Mouse (Mus musculus): ENCODE data around the gene Gm10037. TPM values are rescaled to one million over a fixed set of nuclear protein-coding genes. Genes with fewer than 3 reads are reported as not detected.
"Not testable (repeated sequence)": the region's sequence is repeated elsewhere in the genome, so short reads cannot be mapped to it uniquely, and the experiment has no call there.

Gm10037 gene
- polyA plus RNA-seq, 1 experiment, result not detected

DNA sequence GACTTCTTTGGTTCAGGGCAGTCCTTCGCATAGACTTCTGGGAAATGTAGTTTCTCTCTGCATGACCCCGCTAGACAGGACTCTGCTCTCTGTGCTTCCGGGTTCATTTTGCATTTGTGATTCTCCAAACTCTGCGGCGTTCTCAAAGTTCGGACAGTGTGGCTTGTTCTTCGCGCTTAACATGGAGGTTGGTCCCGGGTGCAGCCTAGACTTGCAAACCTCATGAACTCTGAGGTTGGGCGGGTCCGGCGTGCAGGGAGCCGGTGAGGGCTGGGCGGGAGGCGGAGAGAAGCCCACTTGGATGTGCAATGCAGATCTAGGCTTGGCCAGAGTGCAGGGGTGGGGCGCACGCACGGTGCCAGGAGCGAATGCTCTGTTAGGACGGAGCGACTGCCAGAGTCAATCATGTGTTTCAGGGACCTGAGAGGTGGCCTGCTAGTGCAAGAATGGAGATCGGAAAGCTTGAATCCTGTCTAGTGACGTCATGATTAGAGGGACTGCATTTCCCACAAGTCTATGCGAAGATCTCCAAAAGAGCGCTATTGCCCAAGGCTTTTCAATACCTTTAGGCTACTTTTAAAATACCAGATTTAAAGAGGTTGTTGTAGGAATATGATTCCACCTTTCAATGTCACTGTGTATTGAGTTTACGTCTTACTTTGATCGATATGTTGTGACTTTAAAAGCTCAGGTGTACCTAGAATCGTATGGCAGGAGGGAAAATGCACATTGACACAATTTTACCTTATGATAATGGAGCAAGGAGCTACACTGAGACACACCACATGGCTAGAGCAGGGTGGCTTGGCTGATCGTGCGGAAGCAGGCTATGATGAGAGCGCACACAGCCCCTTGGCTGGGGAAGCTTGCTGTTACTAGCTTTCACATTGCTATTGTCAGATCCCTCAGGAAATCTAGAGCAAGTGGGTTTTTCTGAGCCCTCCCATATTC, 16.9 kb upstream of the Gm10037 start, which contains the start of gene Zfp273:
Gene Zfp273, plus strand, starts transcription at position 31 of the 951 bp plus-strand sequence.
- Histone ChIP-seq H3K36me3 (ENCODE audit: control insufficient read depth, insufficient read depth, low read length) (peaks cover 4% of the 10 kb centered on the region), H3K27me3 (ENCODE audit: control insufficient read depth, insufficient read depth, low read length) (no peaks in the 10 kb centered on the region), H3K4me1 (ENCODE audit: control insufficient read depth, insufficient read depth, insufficient read length, low read length) (peaks cover 2% of the 10 kb centered on the region; the same call in 1 of the 2 replicates), H3K27ac (ENCODE audit: insufficient read depth, low read depth, low read length) (peak within 1 kb of the TSS; percentile 96), H3K4me3 (ENCODE audit: low read depth, low read length) (peak within 1 kb of the TSS; percentile 86)
- 2% methylated on average over 31 of the region's 31 CpGs for WGBS
- TF ChIP-seq CTCF (IDR thresholded peaks at IDR 0.05; ENCODE audit: extremely low read depth, insufficient read length, insufficient replicate concordance, low read depth, low read length) (no peak), POLR2A (IDR thresholded peaks at IDR 0.05; ENCODE audit: low read depth, low read length) (no peak)

DNA sequence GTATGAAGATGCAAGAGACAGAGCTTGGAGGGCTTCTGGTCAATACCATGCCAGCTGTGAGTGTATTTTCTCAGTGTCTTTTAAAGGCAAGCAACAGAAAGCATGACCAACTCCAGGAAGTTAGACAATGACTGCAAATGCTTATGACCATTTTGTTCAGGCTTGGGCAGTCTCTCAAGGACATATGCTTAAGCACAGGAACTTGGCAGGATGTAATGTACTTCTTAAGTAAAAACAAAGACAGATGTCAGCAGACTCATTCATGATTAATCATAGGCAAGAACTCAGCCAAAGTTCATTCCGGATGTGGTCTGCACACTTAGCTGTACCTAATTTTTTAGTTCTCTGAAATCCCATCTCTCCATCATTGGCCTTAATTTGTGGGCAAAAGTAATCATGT, 12.3 kb upstream of the Gm10037 start:
- 69% methylated on average over 1 of the region's 1 CpGs for WGBS
- Histone ChIP-seq H3K4me1 (ENCODE audit: control insufficient read depth, insufficient read depth, insufficient read length, low read length) (peaks cover 2% of the 10 kb centered on the region; the same call in 1 of the 2 replicates), H3K27me3 (ENCODE audit: control insufficient read depth, insufficient read depth, low read length) (no peaks in the 10 kb centered on the region), H3K4me3 (ENCODE audit: low read depth, low read length) (no peak overlapping the region), H3K36me3 (ENCODE audit: control insufficient read depth, insufficient read depth, low read length) (peaks cover 14% of the 10 kb centered on the region), H3K27ac (ENCODE audit: insufficient read depth, low read depth, low read length) (no peak overlapping the region)
- TF ChIP-seq POLR2A (IDR thresholded peaks at IDR 0.05; ENCODE audit: low read depth, low read length) (no peak), CTCF (IDR thresholded peaks at IDR 0.05; ENCODE audit: extremely low read depth, insufficient read length, insufficient replicate concordance, low read depth, low read length) (no peak)

GRCm38 (mm10) chr13:67833137-67833536, 2.2 kb downstream of the Gm10037 start:
- not testable (repeated sequence) for H3K4me3 ChIP-seq (ENCODE audit: low read depth, low read length); H3K27ac ChIP-seq (ENCODE audit: insufficient read depth, low read depth, low read length); H3K27me3 ChIP-seq (ENCODE audit: control insufficient read depth, insufficient read depth, low read length)

DNA sequence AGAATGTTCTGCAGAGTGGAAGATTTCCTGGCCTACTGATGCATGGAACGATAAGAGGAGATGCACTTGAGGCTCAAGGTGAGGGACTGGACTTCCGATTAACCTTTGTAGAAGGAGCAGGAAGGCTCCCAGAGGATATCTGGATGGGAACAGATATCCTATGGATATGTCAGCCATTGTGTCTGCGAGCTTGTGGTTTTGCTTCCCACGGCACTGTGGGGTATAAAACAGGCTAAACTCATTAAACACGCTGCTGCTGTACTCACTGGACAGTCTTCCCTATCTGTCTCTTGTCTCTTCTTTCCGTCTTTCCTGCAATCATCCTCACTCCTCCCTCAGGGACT, 12.8 kb downstream of the Gm10037 start:
- Histone ChIP-seq H3K27me3 (ENCODE audit: control insufficient read depth, insufficient read depth, low read length) (no peaks in the 10 kb centered on the region), H3K27ac (ENCODE audit: insufficient read depth, low read depth, low read length) (no peak overlapping the region), H3K36me3 (ENCODE audit: control insufficient read depth, insufficient read depth, low read length) (no peaks in the 10 kb centered on the region), H3K4me3 (ENCODE audit: low read depth, low read length) (peak overlapping the region; percentile 2; the same call in 1 of the 2 replicates), H3K4me1 (ENCODE audit: control insufficient read depth, insufficient read depth, insufficient read length, low read length) (no peaks in the 10 kb centered on the region)
- TF ChIP-seq CTCF (IDR thresholded peaks at IDR 0.05; ENCODE audit: extremely low read depth, insufficient read length, insufficient replicate concordance, low read depth, low read length) (no peak), POLR2A (IDR thresholded peaks at IDR 0.05; ENCODE audit: low read depth, low read length) (no peak)
- 41% methylated on average over 6 of the region's 6 CpGs for WGBS

More at GRCm38 (mm10) chr13:67833137-67833536, 2.2 kb downstream of the Gm10037 start:
- H3K4me1 ChIP-seq (ENCODE audit: control insufficient read depth, insufficient read depth, insufficient read length, low read length); H3K36me3 ChIP-seq (ENCODE audit: control insufficient read depth, insufficient read depth, low read length): not testable (repeated sequence)

- 2% methylated on average over 14 of the region's 19 CpGs for WGBS
- Histone ChIP-seq H3K4me3 (ENCODE audit: low read depth, low read length) (peak overlapping the region; percentile 52), H3K27me3 (ENCODE audit: control insufficient read depth, insufficient read depth, low read length) (no peaks in the 10 kb centered on the region), H3K27ac (ENCODE audit: insufficient read depth, low read depth, low read length) (no peak overlapping the region), H3K36me3 (ENCODE audit: control insufficient read depth, insufficient read depth, low read length) (no peaks in the 10 kb centered on the region), H3K4me1 (ENCODE audit: control insufficient read depth, insufficient read depth, insufficient read length, low read length) (no peaks in the 10 kb centered on the region)
- no peak for TF ChIP-seq CTCF (IDR thresholded peaks at IDR 0.05; ENCODE audit: extremely low read depth, insufficient read length, insufficient replicate concordance, low read depth, low read length)
- no peak for TF ChIP-seq POLR2A (IDR thresholded peaks at IDR 0.05; ENCODE audit: low read depth, low read length)
These were observed 13.4 kb downstream of the Gm10037 start for GRCm38 (mm10) chr13:67844119-67844852.

- Histone ChIP-seq H3K4me1 (ENCODE audit: control insufficient read depth, insufficient read depth, insufficient read length, low read length) (no peaks in the 10 kb centered on the region), H3K4me3 (ENCODE audit: low read depth, low read length) (peak overlapping the region; percentile 52; the same call in 1 of the 2 replicates), H3K36me3 (ENCODE audit: control insufficient read depth, insufficient read depth, low read length) (no peaks in the 10 kb centered on the region), H3K27me3 (ENCODE audit: control insufficient read depth, insufficient read depth, low read length) (no peaks in the 10 kb centered on the region), H3K27ac (ENCODE audit: insufficient read depth, low read depth, low read length) (no peak overlapping the region)
- WGBS, result 34% methylated on average over 8 of the region's 8 CpGs
- TF ChIP-seq POLR2A (IDR thresholded peaks at IDR 0.05; ENCODE audit: low read depth, low read length) (no peak), CTCF (IDR thresholded peaks at IDR 0.05; ENCODE audit: extremely low read depth, insufficient read length, insufficient replicate concordance, low read depth, low read length) (no peak)
These were observed 13.9 kb downstream of the Gm10037 start for GRCm38 (mm10) chr13:67844853-67845194.

DNA sequence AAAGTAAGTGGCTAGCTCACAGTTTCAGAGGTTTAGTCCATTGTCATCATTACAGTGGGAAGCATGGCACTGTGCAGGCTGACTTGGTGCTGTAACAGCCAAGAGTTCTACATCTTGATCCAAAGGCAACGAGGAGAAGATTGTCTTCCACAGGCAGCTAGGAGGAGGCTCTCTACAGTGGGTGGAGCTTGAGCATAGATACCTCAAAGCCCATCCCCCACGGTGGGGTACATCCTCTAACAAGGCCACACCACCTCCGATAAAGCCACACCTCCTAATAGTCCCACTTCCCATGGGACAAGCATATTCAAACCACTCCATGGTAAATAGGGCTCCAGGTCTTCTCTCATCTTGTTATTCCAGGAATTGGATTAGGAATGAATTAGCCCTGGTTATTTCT, 19.5 kb downstream of the Gm10037 start:
- WGBS, result 66% methylated on average over 3 of the region's 3 CpGs
- Histone ChIP-seq H3K4me3 (ENCODE audit: low read depth, low read length) (no peak overlapping the region), H3K4me1 (ENCODE audit: control insufficient read depth, insufficient read depth, insufficient read length, low read length) (no peaks in the 10 kb centered on the region)

More for the DNA sequence above, 19.5 kb downstream of the Gm10037 start:
- Histone ChIP-seq H3K36me3 (ENCODE audit: control insufficient read depth, insufficient read depth, low read length) (no peaks in the 10 kb centered on the region), H3K27ac (ENCODE audit: insufficient read depth, low read depth, low read length) (no peak overlapping the region), H3K27me3 (ENCODE audit: control insufficient read depth, insufficient read depth, low read length) (no peaks in the 10 kb centered on the region)
- TF ChIP-seq POLR2A (IDR thresholded peaks at IDR 0.05; ENCODE audit: low read depth, low read length) (no peak), CTCF (IDR thresholded peaks at IDR 0.05; ENCODE audit: extremely low read depth, insufficient read length, insufficient replicate concordance, low read depth, low read length) (no peak)

Measured in small intestine, adult 2 months (tissue).